Mouse (Mus musculus): ENCODE measurements around the gene Tmem52. TPM values are rescaled to one million over a fixed set of nuclear protein-coding genes. Genes with fewer than 3 reads are reported as not detected.
"Not testable (repeated sequence)": the region's sequence is repeated elsewhere in the genome, so short reads cannot be mapped to it uniquely, and the experiment has no call there.

Gene Tmem52
- polyA plus RNA-seq (2016; fragmentation: Nextera tagmentation; extraction: Ambion mirVana), result 0.14 TPM in 1 of 2 replicates, not detected in the other

DNA sequence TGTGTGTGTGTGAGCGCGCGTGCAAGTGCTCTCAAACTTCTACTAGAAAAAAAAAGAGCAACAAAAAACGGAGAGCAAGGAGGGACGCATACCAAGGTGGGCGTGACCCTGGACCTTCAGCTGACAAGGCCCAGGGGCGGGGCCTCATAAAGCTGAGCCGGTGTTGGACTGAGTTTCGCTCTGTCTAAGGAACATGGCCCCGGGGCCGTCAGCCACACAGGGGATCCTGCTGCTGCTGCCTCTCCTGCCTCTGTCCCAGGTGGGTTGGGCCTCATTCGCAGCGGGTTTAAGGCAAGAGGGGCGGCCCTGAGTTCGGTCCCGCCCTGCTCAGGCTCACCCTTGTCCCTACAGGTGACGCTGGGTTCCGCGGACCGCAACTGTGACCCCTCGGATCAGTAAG is at the start of gene Tmem52:
TSS of gene Tmem52 (plus strand) at position 163 of the 400 bp plus-strand sequence.
- no peaks in the 10 kb centered on the region for H3K36me3 ChIP-seq
- H3K4me1 ChIP-seq, result peaks cover 9% of the 10 kb centered on the region
- no peaks in the 10 kb centered on the region for H3K9me3 ChIP-seq (replicated peaks)
- peak; percentile 25 for DNase-seq (ENCODE audit: low spot score)
- 12% methylated on average over 21 of the region's 21 CpGs for WGBS
- no peak within 1 kb of the TSS; the same call in 1 of the 2 replicates for H3K27ac ChIP-seq (replicated peaks)
- H3K4me3 ChIP-seq, result peak within 1 kb of the TSS; percentile 41
- peaks cover 41% of the 10 kb centered on the region for H3K27me3 ChIP-seq (ENCODE audit: low read depth, poor library complexity, severe bottlenecking)

DNA sequence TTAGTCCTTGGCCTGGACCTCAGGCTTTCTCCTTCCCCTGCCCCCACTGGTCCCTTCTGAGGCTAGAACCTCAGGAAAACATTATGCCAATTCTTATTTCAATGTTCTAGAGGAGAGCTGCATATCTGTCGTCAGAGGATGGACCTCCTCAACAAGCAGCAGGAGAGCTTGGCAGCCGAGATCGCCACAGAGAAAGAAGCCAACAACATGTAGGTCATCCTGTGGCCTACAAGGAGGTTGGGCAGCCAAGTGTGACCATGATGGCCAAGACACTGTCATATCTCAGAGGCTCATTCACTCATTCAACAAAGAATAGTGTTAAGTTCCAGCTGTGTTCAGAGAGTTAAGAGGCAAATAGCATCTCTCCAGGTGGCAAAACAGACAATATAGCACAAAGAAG is 48.8 kb upstream of the Tmem52 start:
- Histone ChIP-seq H3K36me3 (peaks cover 28% of the 10 kb centered on the region), H3K27ac (replicated peaks) (no peak overlapping the region), H3K4me1 (no peaks in the 10 kb centered on the region), H3K9me3 (replicated peaks) (no peaks in the 10 kb centered on the region), H3K27me3 (ENCODE audit: low read depth, poor library complexity, severe bottlenecking) (no peaks in the 10 kb centered on the region), H3K4me3 (no peak overlapping the region)
- 91% methylated on average over 3 of the region's 3 CpGs for WGBS
- no peak for DNase-seq (ENCODE audit: low spot score)

DNA sequence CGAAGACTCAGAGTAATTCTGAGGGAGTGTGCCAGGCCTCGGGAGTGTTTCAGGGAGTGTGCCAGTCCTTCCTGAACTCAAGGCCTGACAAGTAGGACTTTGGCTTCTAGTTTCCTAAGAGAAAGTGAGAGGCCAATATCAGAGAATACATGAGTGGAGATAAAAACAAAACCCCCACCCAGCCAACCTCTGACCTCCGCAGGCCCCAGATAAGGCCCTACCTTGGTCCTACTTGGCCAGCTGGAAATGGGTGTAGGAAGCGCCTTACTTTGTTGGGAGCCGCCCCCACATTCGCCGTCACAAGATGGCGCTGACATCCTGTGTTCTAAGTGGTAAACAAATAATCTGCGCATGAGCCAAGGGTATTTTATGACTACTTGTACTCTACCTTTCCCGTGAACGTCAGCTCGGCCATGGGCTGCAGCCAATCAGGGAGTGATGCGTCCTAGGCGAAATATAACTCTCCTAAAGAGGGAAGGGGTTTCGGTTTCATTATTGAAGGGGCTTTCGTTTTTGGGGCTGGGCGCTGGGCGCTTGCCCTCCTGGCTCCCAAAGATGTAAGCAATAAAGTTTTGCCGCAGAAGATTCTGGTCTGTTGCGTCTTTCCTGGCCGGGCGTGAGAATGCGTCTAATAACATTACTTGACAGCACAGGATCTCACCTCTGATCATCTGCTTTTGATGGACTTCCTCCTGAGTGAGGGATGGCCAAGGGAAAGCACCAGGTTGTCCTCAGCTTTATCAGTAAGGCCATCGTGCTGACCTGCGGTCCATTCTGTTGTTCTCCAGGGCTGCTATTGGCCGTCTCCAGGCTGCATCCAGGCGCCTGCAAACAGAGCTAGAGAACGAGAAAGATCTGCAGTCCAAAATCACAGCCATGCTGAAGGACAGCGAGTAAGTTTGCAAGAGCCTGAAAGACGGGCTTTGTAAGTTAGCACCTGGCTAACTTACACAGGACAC is 47.2 kb upstream of the Tmem52 start:
- H3K4me3 ChIP-seq; DNase-seq (ENCODE audit: low spot score); H3K9me3 ChIP-seq (replicated peaks); H3K4me1 ChIP-seq; H3K27ac ChIP-seq (replicated peaks); H3K27me3 ChIP-seq (ENCODE audit: low read depth, poor library complexity, severe bottlenecking): not testable (repeated sequence)
- H3K36me3 ChIP-seq, result peaks cover 28% of the 10 kb centered on the region
- WGBS, result 84% methylated on average over 22 of the region's 30 CpGs

DNA sequence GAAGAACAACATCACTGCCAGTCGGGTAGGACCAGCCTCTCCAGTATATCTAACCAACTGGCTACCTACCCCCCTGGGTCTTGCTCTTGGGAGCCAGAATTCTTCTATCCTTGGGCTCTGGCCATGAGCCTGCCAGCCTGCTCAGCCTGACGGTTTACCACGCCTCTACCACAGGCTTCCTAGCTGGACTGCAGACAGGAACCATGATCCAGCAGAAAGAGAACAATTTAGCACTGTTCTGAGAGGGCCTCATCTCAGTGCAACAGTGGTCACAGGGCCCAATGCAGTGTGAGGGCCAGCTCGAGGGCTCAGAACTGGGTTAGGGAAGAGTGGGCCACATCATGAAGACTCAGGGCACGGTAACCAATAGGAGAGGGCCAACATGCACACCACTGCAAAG is 44.9 kb upstream of the Tmem52 start:
- Histone ChIP-seq H3K4me1 (no peaks in the 10 kb centered on the region), H3K27me3 (ENCODE audit: low read depth, poor library complexity, severe bottlenecking) (no peaks in the 10 kb centered on the region), H3K9me3 (replicated peaks) (no peaks in the 10 kb centered on the region), H3K4me3 (no peak overlapping the region), H3K27ac (replicated peaks) (no peak overlapping the region), H3K36me3 (peaks cover 23% of the 10 kb centered on the region)
- 88% methylated on average over 5 of the region's 5 CpGs for WGBS
- no peak for DNase-seq (ENCODE audit: low spot score)

DNA sequence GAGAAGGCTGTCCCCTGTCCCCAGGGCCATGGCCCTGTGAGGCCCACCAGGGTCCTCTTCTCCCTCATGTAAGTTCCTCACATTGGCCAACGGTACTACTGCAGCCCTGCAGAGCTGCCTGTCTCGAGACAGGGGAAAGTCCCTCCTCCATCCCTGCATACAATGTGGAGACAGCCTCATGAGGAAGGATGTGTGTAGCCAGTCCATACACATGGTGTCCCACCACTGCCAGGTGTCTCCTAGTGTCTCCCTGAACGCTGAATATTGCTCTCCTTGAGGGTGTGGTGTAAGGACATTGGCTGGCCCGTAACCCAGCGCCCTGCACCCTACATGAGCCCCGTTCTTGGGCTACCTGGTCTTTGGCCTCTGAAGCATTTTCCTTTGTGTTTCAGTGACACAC is 42.6 kb upstream of the Tmem52 start:
- Histone ChIP-seq H3K4me1 (no peaks in the 10 kb centered on the region), H3K4me3 (no peak overlapping the region), H3K27me3 (ENCODE audit: low read depth, poor library complexity, severe bottlenecking) (no peaks in the 10 kb centered on the region), H3K27ac (replicated peaks) (no peak overlapping the region), H3K36me3 (peaks cover 5% of the 10 kb centered on the region; the same call in 1 of the 2 replicates), H3K9me3 (replicated peaks) (0 out of 2 replicates have a peak, but pooled peaks cover 3% of the 10 kb centered on the region)
- DNase-seq (ENCODE audit: low spot score), result no peak
- WGBS, result 89% methylated on average over 6 of the region's 6 CpGs

DNA sequence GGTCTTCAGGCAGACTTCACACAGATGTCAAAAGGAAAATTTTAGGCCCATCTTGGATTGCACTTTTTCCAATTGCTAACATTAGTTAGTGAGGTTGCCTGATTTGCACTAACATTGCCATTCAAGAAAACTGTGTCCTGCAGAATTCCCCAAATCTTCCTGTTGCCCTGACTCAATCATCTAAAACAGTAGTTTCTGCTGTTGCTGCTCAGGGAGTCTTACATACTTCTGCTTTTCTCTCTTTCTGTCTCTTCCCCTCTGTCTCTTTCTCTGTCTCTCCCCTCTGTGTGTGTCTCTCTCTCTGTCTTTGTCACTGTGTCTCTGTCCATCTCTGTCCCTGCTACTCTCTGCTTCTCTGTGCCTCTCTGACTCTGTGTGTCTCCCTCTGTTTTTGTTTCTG is 40.5 kb upstream of the Tmem52 start:
- 0 out of 2 replicates have a peak, but pooled peaks cover 3% of the 10 kb centered on the region for H3K36me3 ChIP-seq
- DNase-seq (ENCODE audit: low spot score), result no peak
- H3K9me3 ChIP-seq (replicated peaks), result 0 out of 2 replicates have a peak, but pooled peaks cover 3% of the 10 kb centered on the region
- H3K27me3 ChIP-seq (ENCODE audit: low read depth, poor library complexity, severe bottlenecking), result no peaks in the 10 kb centered on the region
- no peaks in the 10 kb centered on the region for H3K4me1 ChIP-seq
- no peak overlapping the region for H3K4me3 ChIP-seq
- H3K27ac ChIP-seq (replicated peaks), result no peak overlapping the region

DNA sequence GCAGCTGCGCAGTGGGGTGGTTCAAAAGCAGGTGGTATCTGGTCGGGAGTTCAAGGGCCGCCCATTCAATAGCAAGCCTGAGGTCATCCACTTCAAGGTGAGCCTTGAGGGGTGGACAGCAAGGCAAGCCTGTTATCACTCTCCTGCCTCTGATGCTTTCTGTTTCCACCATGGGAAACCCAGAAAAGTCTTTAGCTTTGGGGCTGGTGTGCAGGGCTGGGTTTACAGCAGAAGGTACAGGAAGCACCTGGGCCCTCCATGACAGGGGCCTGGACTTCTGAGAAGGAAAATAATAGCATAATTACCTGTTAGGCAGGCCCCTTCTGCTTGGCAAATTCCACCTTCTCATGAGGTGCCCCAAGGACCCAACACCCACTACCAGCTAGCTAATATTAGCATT is 39.7 kb upstream of the Tmem52 start:
- 94% methylated on average over 3 of the region's 3 CpGs for WGBS
- DNase-seq (ENCODE audit: low spot score), result no peak
- H3K27ac ChIP-seq (replicated peaks), result no peak overlapping the region
- 0 out of 2 replicates have a peak, but pooled peaks cover 3% of the 10 kb centered on the region for H3K9me3 ChIP-seq (replicated peaks)
- no peaks in the 10 kb centered on the region for H3K27me3 ChIP-seq (ENCODE audit: low read depth, poor library complexity, severe bottlenecking)
- H3K4me1 ChIP-seq, result no peaks in the 10 kb centered on the region
- H3K36me3 ChIP-seq, result 0 out of 2 replicates have a peak, but pooled peaks cover 3% of the 10 kb centered on the region
- no peak overlapping the region for H3K4me3 ChIP-seq

DNA sequence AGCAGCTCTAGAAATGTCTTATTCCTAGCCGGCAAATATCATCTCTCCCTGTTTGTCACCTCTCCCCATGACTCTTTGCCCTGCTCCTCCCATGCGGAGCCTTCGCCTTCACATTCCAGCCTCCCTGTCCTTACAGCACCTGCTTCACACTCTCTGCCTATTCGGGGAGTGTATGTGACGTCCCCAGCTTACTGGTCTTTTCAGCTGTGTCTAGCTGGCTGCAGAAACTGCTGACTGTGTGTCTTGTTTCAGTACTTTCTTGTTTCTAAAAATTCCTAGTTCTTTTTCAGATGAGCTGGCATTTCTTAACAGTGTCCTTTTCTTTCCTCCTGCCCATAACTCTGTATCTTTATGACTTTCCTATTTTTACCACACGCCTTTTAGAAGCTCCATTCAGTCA is 36.6 kb upstream of the Tmem52 start:
- H3K27me3 ChIP-seq (ENCODE audit: low read depth, poor library complexity, severe bottlenecking), result no peaks in the 10 kb centered on the region
- no peak for DNase-seq (ENCODE audit: low spot score)
- whole genome bisulfite sequencing, result 88% methylated on average over 6 of the region's 6 CpGs
- 0 out of 2 replicates have a peak, but pooled peaks cover 3% of the 10 kb centered on the region for H3K36me3 ChIP-seq
- H3K4me3 ChIP-seq, result no peak overlapping the region
- H3K27ac ChIP-seq (replicated peaks), result no peak overlapping the region
- no peaks in the 10 kb centered on the region for H3K4me1 ChIP-seq
- H3K9me3 ChIP-seq (replicated peaks), result 0 out of 2 replicates have a peak, but pooled peaks cover 3% of the 10 kb centered on the region

DNA sequence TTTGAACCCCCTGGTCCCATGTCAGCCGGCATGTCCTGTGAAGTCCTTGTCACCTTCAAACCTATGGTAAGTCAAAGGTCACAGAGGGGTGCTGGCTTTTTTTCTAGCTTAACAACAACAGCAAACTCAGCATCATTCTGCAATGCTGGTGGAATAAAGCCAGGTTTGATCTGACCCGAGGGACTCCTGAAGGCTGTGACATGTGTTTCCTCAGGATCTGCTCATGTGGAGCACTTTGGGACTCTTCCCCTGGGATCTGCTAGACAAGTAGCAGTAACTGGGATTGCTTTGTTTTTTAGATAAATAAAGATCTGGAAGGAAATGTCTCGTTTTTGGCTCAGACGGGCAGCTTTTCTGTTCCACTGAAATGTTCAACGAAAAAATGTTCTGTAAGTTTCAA is 34.9 kb upstream of the Tmem52 start:
- 86% methylated on average over 5 of the region's 5 CpGs for WGBS
- no peak for DNase-seq (ENCODE audit: low spot score)
- no peaks in the 10 kb centered on the region for H3K27me3 ChIP-seq (ENCODE audit: low read depth, poor library complexity, severe bottlenecking)
- H3K4me3 ChIP-seq, result no peak overlapping the region
- H3K27ac ChIP-seq (replicated peaks), result no peak overlapping the region
- 0 out of 2 replicates have a peak, but pooled peaks cover 3% of the 10 kb centered on the region for H3K36me3 ChIP-seq
- H3K4me1 ChIP-seq, result no peaks in the 10 kb centered on the region
- H3K9me3 ChIP-seq (replicated peaks), result 0 out of 2 replicates have a peak, but pooled peaks cover 3% of the 10 kb centered on the region

DNA sequence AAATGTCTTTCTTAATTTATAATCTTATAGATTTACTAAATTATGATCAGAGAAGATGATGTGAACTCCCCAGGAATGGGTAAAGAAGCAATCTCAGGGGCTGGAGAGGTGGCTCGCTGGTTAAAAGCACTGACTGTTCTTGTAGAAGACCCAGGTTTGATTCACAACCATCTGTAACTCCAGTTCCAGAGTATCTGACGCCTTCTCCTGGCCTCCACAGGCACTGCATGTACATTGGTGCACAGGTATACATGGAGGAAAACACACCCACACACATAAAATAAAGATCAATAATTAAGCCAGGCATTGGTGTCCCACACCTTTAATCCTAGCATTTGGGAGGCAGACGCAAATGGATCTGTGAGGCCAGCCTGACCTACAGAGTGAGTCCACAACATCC is 26.1 kb upstream of the Tmem52 start:
- no peak overlapping the region for H3K4me3 ChIP-seq
- 71% methylated on average over 3 of the region's 3 CpGs for WGBS
- DNase-seq (ENCODE audit: low spot score), result no peak
- no peaks in the 10 kb centered on the region for H3K4me1 ChIP-seq
- H3K27ac ChIP-seq (replicated peaks), result no peak overlapping the region
- H3K27me3 ChIP-seq (ENCODE audit: low read depth, poor library complexity, severe bottlenecking), result no peaks in the 10 kb centered on the region
- H3K36me3 ChIP-seq, result no peaks in the 10 kb centered on the region
- no peaks in the 10 kb centered on the region for H3K9me3 ChIP-seq (replicated peaks)

DNA sequence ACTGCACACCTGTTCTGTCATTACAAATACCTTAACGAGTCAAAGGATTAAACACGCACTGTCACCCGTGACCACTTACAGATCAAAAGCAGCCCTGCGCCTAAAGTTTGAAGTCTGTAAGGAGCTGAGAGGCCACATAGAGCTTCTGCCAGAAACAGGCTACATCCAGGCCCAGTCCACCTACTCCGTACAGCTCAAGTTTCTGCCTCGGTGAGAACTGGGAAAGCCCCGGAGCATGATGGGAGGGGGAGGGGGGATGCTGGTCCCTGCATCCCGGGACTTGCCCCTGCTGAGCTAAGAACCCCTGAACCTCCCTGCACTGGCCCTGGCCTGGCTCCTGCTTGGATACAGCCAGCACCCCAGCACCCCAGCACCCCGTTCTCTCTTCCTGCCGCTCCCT is 17.3 kb upstream of the Tmem52 start:
- Histone ChIP-seq H3K27ac (replicated peaks) (peak overlapping the region; percentile 18; the same call in 1 of the 2 replicates), H3K36me3 (no peaks in the 10 kb centered on the region), H3K4me1 (peaks cover 6% of the 10 kb centered on the region), H3K27me3 (ENCODE audit: low read depth, poor library complexity, severe bottlenecking) (no peaks in the 10 kb centered on the region), H3K9me3 (replicated peaks) (no peaks in the 10 kb centered on the region), H3K4me3 (no peak overlapping the region)
- 37% methylated on average over 10 of the region's 10 CpGs for WGBS
- no peak for DNase-seq (ENCODE audit: low spot score)

DNA sequence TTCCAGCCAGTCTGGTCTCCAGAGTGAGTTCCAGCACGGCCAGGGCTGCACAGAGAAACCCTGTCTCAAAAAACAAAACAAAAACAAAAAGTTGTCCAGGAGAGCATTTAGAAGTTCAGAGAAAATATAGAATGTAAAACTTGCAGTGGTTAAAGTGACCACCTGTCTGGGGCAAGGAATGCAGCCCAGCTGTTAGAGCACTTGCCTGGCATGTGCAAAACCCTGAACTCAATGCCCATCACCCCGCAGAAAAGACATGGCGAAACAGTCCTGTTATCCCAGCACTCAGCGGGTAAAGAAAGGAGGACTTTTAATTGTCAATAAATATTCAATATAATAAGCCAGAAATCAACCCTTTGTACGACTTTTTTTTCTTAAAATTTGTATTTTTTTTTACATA is 10.3 kb upstream of the Tmem52 start:
- no peaks in the 10 kb centered on the region for H3K9me3 ChIP-seq (replicated peaks)
- no peak overlapping the region for H3K27ac ChIP-seq (replicated peaks)
- H3K36me3 ChIP-seq, result no peaks in the 10 kb centered on the region
- H3K4me3 ChIP-seq, result no peak overlapping the region
- DNase-seq (ENCODE audit: low spot score), result no peak
- 84% methylated on average over 5 of the region's 5 CpGs for WGBS
- H3K4me1 ChIP-seq, result no peaks in the 10 kb centered on the region
- H3K27me3 ChIP-seq (ENCODE audit: low read depth, poor library complexity, severe bottlenecking), result no peaks in the 10 kb centered on the region; the same call in 1 of the 2 replicates

DNA sequence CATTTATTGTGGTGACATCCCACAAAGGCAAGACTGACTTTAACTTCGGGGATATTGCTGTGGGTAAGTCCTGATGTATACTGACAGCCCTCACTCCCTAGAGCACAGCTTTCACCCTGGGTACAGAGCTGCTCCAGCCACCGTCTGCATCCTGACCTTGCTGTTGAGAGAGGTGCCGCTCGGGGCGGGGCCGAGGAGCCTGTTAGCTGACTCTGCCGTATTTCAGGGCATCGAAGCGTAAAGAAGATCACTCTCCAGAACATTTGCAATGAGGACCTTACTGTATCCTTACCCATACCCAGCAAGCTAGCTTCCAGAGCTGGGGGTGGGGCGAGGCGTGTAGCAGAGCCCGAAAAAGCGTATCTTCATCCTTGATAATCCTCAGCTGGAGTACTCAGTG is 5.9 kb upstream of the Tmem52 start:
- no peaks in the 10 kb centered on the region for H3K4me1 ChIP-seq
- H3K9me3 ChIP-seq (replicated peaks), result no peaks in the 10 kb centered on the region
- H3K4me3 ChIP-seq, result no peak overlapping the region
- H3K27ac ChIP-seq (replicated peaks), result no peak overlapping the region
- H3K27me3 ChIP-seq (ENCODE audit: low read depth, poor library complexity, severe bottlenecking), result peaks cover 15% of the 10 kb centered on the region
- WGBS, result 86% methylated on average over 13 of the region's 13 CpGs
- DNase-seq (ENCODE audit: low spot score), result no peak
- H3K36me3 ChIP-seq, result no peaks in the 10 kb centered on the region

Measured in midbrain, embryonic 10.5 days (tissue).